In genomic region chr5:149504985-149505384, GRCm38 (mm10) we compare ENCODE assay signal across 30 mouse cellular contexts. TPM values are rescaled to one million over a fixed set of nuclear protein-coding genes. Genes with fewer than 3 reads are reported as not detected.
"Had no signal": no experiment of that assay in that cellular context is flagged by ENCODE, and none has a peak within 500 bp of the region (broad histone marks: within the 10 kb centered on the region; RNA-seq: fewer than 3 reads in every experiment).

No protein-coding gene starts in this region.

- H3K4me2 ChIP-seq: embryonic facial prominence, embryonic 12.5 days; embryonic facial prominence, embryonic 13.5 days; embryonic facial prominence, embryonic 15.5 days; forebrain, embryonic 12.5 days; forebrain, embryonic 13.5 days had no signal

- H3K27me3 ChIP-seq: embryonic facial prominence, embryonic 12.5 days; embryonic facial prominence, embryonic 13.5 days; embryonic facial prominence, embryonic 15.5 days; forebrain, embryonic 13.5 days had no signal

- H3K36me3 ChIP-seq: embryonic facial prominence, embryonic 10.5 days; embryonic facial prominence, embryonic 12.5 days; embryonic facial prominence, embryonic 13.5 days; embryonic facial prominence, embryonic 15.5 days; forebrain, embryonic 10.5 days; forebrain, embryonic 12.5 days had no signal

- H3K9ac ChIP-seq: embryonic facial prominence, embryonic 12.5 days; embryonic facial prominence, embryonic 13.5 days; embryonic facial prominence, embryonic 15.5 days; forebrain, embryonic 12.5 days; forebrain, embryonic 13.5 days; forebrain, postnatal 0 days had no signal

- ATAC-seq: forebrain, embryonic 13.5 days; forebrain, embryonic 14.5 days; forebrain, embryonic 16.5 days; forebrain, postnatal 0 days had no signal

- H3K9me3 ChIP-seq: embryonic facial prominence, embryonic 10.5 days; embryonic facial prominence, embryonic 12.5 days; embryonic facial prominence, embryonic 15.5 days; forebrain, embryonic 13.5 days had no signal

- H3K4me3 ChIP-seq: embryonic facial prominence, embryonic 10.5 days; embryonic facial prominence, embryonic 12.5 days; embryonic facial prominence, embryonic 13.5 days; embryonic facial prominence, embryonic 15.5 days; erythroblast, embryonic 14.5 days; forebrain, embryonic 10.5 days; forebrain, embryonic 12.5 days; forebrain, embryonic 13.5 days; gastrocnemius, adult 2 months; heart, adult 2 months had no signal

- DNase-seq: cerebellum, adult 18-20 months; cerebellum, adult 2 months; cerebellum, adult 8-10 months; cerebellum, adult 9-10 months; cerebellum, adult 9-11 months; cerebellum, postnatal 10 days; cerebellum, postnatal 14 days; cerebellum, postnatal 25 days; cerebellum, postnatal 36 days; embryo, embryonic 11 days; forebrain, postnatal 0 days; gastrocnemius, adult 2 months; gastrocnemius, postnatal 10 days; gastrocnemius, postnatal 14 days; gastrocnemius, postnatal 25 days; gastrocnemius, postnatal 36 days; heart, adult 11 months; heart, adult 18-20 months; heart, adult 2 months had no signal

- H3K27ac ChIP-seq: embryonic facial prominence, embryonic 10.5 days; embryonic facial prominence, embryonic 12.5 days; embryonic facial prominence, embryonic 13.5 days; embryonic facial prominence, embryonic 15.5 days; forebrain, embryonic 10.5 days; forebrain, embryonic 12.5 days; gastrocnemius, adult 2 months; heart, adult 2 months had no signal

- H3K4me1 ChIP-seq: embryonic facial prominence, embryonic 15.5 days had no signal

RNA-seq across cellular contexts. Expression of gene Wdr95, which starts 23.5 kb away (rescaled TPM):
- polyA plus RNA-seq: embryonic facial prominence, embryonic 10.5 days; embryonic facial prominence, embryonic 11.5 days; erythroblast, embryonic 14.5 days; forebrain, embryonic 10.5 days had no signal
